Mouse (Mus musculus): ENCODE data around the gene BC016579. TPM values are rescaled to one million over a fixed set of nuclear protein-coding genes. Genes with fewer than 3 reads are reported as not detected.

The BC016579 gene
- polyA plus RNA-seq, 1 experiment from 2014 or later, result not detected

- WGBS, result 66% methylated on average over 9 of the region's 9 CpGs
- DNase-seq (ENCODE audit: low spot score), result no peak
- H3K4me1 ChIP-seq (ENCODE audit: control insufficient read depth, insufficient read depth, low read length), result peaks cover 10% of the 10 kb centered on the region; the same call in 1 of the 2 replicates
- H3K36me3 ChIP-seq (ENCODE audit: control insufficient read depth, insufficient read depth, low read length), result no peaks in the 10 kb centered on the region
- H3K27ac ChIP-seq (replicated peaks; ENCODE audit: low read depth, low read length), result no peak overlapping the region
- H3K9ac ChIP-seq (ENCODE audit: low read depth, low read length), result no peak overlapping the region
- no peaks in the 10 kb centered on the region for H3K9me3 ChIP-seq (ENCODE audit: control insufficient read depth, low read length)
- peaks cover 13% of the 10 kb centered on the region for H3K27me3 ChIP-seq (replicated peaks; ENCODE audit: control insufficient read depth, insufficient read depth, low read length)
- no peak for ATAC-seq (ENCODE audit: low read depth)
- peak overlapping the region; percentile 33 for H3K4me3 ChIP-seq (ENCODE audit: low read depth, low read length)
- H3K4me2 ChIP-seq (ENCODE audit: low read depth, low read length), result peak overlapping the region; percentile 59
Measured at GRCm38 (mm10) chr16:45654465-45654864, 597 bp upstream of the BC016579 start.

DNA sequence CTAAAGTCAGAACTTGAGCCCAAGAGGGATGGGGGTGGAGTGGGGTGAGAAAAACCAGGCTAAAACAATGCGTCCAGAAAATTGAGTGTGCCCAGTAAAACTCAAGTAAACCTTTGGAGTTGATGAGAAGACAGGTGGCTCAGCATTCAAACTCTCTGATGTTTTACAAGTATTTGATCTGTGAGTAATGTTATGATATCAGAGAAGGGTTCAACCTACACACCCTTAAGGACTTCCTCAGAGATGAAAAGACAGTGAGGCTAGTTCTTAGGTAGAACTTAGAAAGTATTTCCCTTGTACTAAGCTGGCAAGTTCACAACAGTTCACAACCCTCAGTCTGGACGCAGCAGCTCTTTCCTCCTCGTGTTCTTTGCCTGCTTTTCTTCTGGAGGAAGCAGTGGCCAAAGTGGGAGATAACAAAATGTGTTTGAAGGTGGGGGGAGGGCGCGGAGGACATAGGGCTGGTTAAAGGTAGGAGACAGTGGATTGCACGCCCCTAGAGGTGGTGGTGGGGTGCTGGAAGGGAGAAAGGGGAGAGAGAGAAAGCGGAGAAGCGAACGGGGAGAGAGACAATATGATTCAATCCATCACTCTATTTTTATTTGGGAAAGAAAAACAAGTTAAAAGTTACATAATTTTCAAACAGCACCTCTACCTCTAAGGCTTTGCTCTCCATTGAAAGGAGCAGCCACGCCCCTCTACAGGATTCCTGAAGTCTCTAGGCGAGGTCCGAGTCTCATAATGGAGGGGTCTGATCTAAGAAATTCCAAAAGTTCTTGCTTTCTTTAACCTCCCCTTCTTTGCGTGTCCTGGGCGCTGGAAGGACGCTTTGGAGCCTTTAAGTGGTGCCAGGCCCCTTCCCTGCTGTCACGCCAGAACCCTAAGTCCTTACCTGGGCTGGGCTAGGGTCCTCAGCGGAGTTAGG lies 597 bp downstream of the BC016579 start:
- no peak overlapping the region for H3K27ac ChIP-seq (replicated peaks; ENCODE audit: low read depth, low read length)
- 13% methylated on average over 17 of the region's 17 CpGs for WGBS
- no peaks in the 10 kb centered on the region for H3K9me3 ChIP-seq (ENCODE audit: control insufficient read depth, low read length)
- H3K36me3 ChIP-seq (ENCODE audit: control insufficient read depth, insufficient read depth, low read length), result no peaks in the 10 kb centered on the region
- DNase-seq (ENCODE audit: low spot score) (no peak), ATAC-seq (ENCODE audit: low read depth) (no peak)
- peaks cover 10% of the 10 kb centered on the region; the same call in 1 of the 2 replicates for H3K4me1 ChIP-seq (ENCODE audit: control insufficient read depth, insufficient read depth, low read length)
- H3K27me3 ChIP-seq (replicated peaks; ENCODE audit: control insufficient read depth, insufficient read depth, low read length), result peaks cover 13% of the 10 kb centered on the region
- peak overlapping the region; percentile 33 for H3K4me3 ChIP-seq (ENCODE audit: low read depth, low read length)
- peak overlapping the region; percentile 59 for H3K4me2 ChIP-seq (ENCODE audit: low read depth, low read length)
- peak overlapping the region; percentile 43 for H3K9ac ChIP-seq (ENCODE audit: low read depth, low read length)

GRCm38 (mm10) chr16:45651497-45651896 lies 2.4 kb downstream of the BC016579 start:
- ATAC-seq (ENCODE audit: low read depth) (no peak), DNase-seq (ENCODE audit: low spot score) (no peak)
- WGBS, result 72% methylated on average over 2 of the region's 2 CpGs
- Histone ChIP-seq H3K4me2 (ENCODE audit: low read depth, low read length) (no peak overlapping the region), H3K4me3 (ENCODE audit: low read depth, low read length) (no peak overlapping the region), H3K27me3 (replicated peaks; ENCODE audit: control insufficient read depth, insufficient read depth, low read length) (peaks cover 13% of the 10 kb centered on the region), H3K27ac (replicated peaks; ENCODE audit: low read depth, low read length) (no peak overlapping the region), H3K4me1 (ENCODE audit: control insufficient read depth, insufficient read depth, low read length) (peaks cover 10% of the 10 kb centered on the region; the same call in 1 of the 2 replicates), H3K9me3 (ENCODE audit: control insufficient read depth, low read length) (no peaks in the 10 kb centered on the region), H3K9ac (ENCODE audit: low read depth, low read length) (no peak overlapping the region), H3K36me3 (ENCODE audit: control insufficient read depth, insufficient read depth, low read length) (no peaks in the 10 kb centered on the region)

GRCm38 (mm10) chr16:45644380-45644779 lies 9.5 kb downstream of the BC016579 start:
- H3K9ac ChIP-seq (ENCODE audit: low read depth, low read length), result no peak overlapping the region
- no peaks in the 10 kb centered on the region for H3K27me3 ChIP-seq (replicated peaks; ENCODE audit: control insufficient read depth, insufficient read depth, low read length)
- H3K27ac ChIP-seq (replicated peaks; ENCODE audit: low read depth, low read length), result no peak overlapping the region
- H3K4me3 ChIP-seq (ENCODE audit: low read depth, low read length), result no peak overlapping the region
- H3K36me3 ChIP-seq (ENCODE audit: control insufficient read depth, insufficient read depth, low read length), result no peaks in the 10 kb centered on the region
- H3K9me3 ChIP-seq (ENCODE audit: control insufficient read depth, low read length), result no peaks in the 10 kb centered on the region
- H3K4me2 ChIP-seq (ENCODE audit: low read depth, low read length), result no peak overlapping the region
- no peaks in the 10 kb centered on the region for H3K4me1 ChIP-seq (ENCODE audit: control insufficient read depth, insufficient read depth, low read length)
- DNase-seq (ENCODE audit: low spot score) (no peak), ATAC-seq (ENCODE audit: low read depth) (no peak)
- WGBS, result 68% methylated on average over 6 of the region's 6 CpGs

GRCm38 (mm10) chr16:45643944-45644343 lies 9.9 kb downstream of the BC016579 start:
- no peak for ATAC-seq (ENCODE audit: low read depth)

GRCm38 (mm10) chr16:45641301-45641700 lies 12.6 kb downstream of the BC016579 start:
- no peak for ATAC-seq (ENCODE audit: low read depth)
- H3K27me3 ChIP-seq (replicated peaks; ENCODE audit: control insufficient read depth, insufficient read depth, low read length), result no peaks in the 10 kb centered on the region
- H3K4me2 ChIP-seq (ENCODE audit: low read depth, low read length), result no peak overlapping the region

More at GRCm38 (mm10) chr16:45643944-45644343, 9.9 kb downstream of the BC016579 start:
- Histone ChIP-seq H3K27ac (replicated peaks; ENCODE audit: low read depth, low read length) (no peak overlapping the region), H3K4me3 (ENCODE audit: low read depth, low read length) (no peak overlapping the region), H3K4me2 (ENCODE audit: low read depth, low read length) (no peak overlapping the region), H3K27me3 (replicated peaks; ENCODE audit: control insufficient read depth, insufficient read depth, low read length) (no peaks in the 10 kb centered on the region), H3K36me3 (ENCODE audit: control insufficient read depth, insufficient read depth, low read length) (no peaks in the 10 kb centered on the region), H3K9me3 (ENCODE audit: control insufficient read depth, low read length) (no peaks in the 10 kb centered on the region), H3K9ac (ENCODE audit: low read depth, low read length) (no peak overlapping the region), H3K4me1 (ENCODE audit: control insufficient read depth, insufficient read depth, low read length) (no peaks in the 10 kb centered on the region)
- WGBS, result 84% methylated on average over 3 of the region's 3 CpGs
- DNase-seq (ENCODE audit: low spot score), result no peak

GRCm38 (mm10) chr16:45640070-45640762 lies 13.7 kb downstream of the BC016579 start:
- Histone ChIP-seq H3K9ac (ENCODE audit: low read depth, low read length) (no peak overlapping the region), H3K4me1 (ENCODE audit: control insufficient read depth, insufficient read depth, low read length) (no peaks in the 10 kb centered on the region), H3K4me2 (ENCODE audit: low read depth, low read length) (no peak overlapping the region), H3K36me3 (ENCODE audit: control insufficient read depth, insufficient read depth, low read length) (no peaks in the 10 kb centered on the region), H3K9me3 (ENCODE audit: control insufficient read depth, low read length) (no peaks in the 10 kb centered on the region), H3K4me3 (ENCODE audit: low read depth, low read length) (no peak overlapping the region), H3K27me3 (replicated peaks; ENCODE audit: control insufficient read depth, insufficient read depth, low read length) (no peaks in the 10 kb centered on the region), H3K27ac (replicated peaks; ENCODE audit: low read depth, low read length) (no peak overlapping the region)
- WGBS, result 76% methylated on average over 10 of the region's 10 CpGs
- ATAC-seq (ENCODE audit: low read depth) (0 out of 2 replicates have a peak, but pooled peaks have one; percentile 44), DNase-seq (ENCODE audit: low spot score) (no peak)

More at GRCm38 (mm10) chr16:45641301-45641700, 12.6 kb downstream of the BC016579 start:
- no peak for DNase-seq (ENCODE audit: low spot score)
- Histone ChIP-seq H3K4me1 (ENCODE audit: control insufficient read depth, insufficient read depth, low read length) (no peaks in the 10 kb centered on the region), H3K9me3 (ENCODE audit: control insufficient read depth, low read length) (no peaks in the 10 kb centered on the region), H3K4me3 (ENCODE audit: low read depth, low read length) (no peak overlapping the region), H3K27ac (replicated peaks; ENCODE audit: low read depth, low read length) (no peak overlapping the region), H3K9ac (ENCODE audit: low read depth, low read length) (no peak overlapping the region), H3K36me3 (ENCODE audit: control insufficient read depth, insufficient read depth, low read length) (no peaks in the 10 kb centered on the region)
- 54% methylated on average over 3 of the region's 3 CpGs for WGBS

- Histone ChIP-seq H3K27me3 (replicated peaks; ENCODE audit: control insufficient read depth, insufficient read depth, low read length) (no peaks in the 10 kb centered on the region), H3K9me3 (ENCODE audit: control insufficient read depth, low read length) (no peaks in the 10 kb centered on the region), H3K4me2 (ENCODE audit: low read depth, low read length) (no peak overlapping the region), H3K4me1 (ENCODE audit: control insufficient read depth, insufficient read depth, low read length) (no peaks in the 10 kb centered on the region), H3K4me3 (ENCODE audit: low read depth, low read length) (no peak overlapping the region), H3K27ac (replicated peaks; ENCODE audit: low read depth, low read length) (no peak overlapping the region), H3K36me3 (ENCODE audit: control insufficient read depth, insufficient read depth, low read length) (no peaks in the 10 kb centered on the region), H3K9ac (ENCODE audit: low read depth, low read length) (no peak overlapping the region)
- DNase-seq (ENCODE audit: low spot score) (no peak), ATAC-seq (ENCODE audit: low read depth) (no peak)
- 84% methylated on average over 2 of the region's 2 CpGs for whole genome bisulfite sequencing
Measured at GRCm38 (mm10) chr16:45635826-45636225, 18.0 kb downstream of the BC016579 start.
